Mouse (Mus musculus) adipocyte (in vitro differentiated cells): ENCODE measurements at regions not wholly inside any gene's neighbourhood (a gene's known extent, or its start where the extent isn't known, plus 50 kb on each side); places are given as distances from the start of the nearest gene placed in this dataset.

Source experiments
- DNase-seq: peaks from one replicate; pipeline ENCODE4 v3.0.0-alpha.2; 2016; ENCODE audit warnings: low spot score

- DNase-seq = no peak
Measured at GRCm38 (mm10) chr7:121214181-121214580, 132.7 kb downstream of the Otoa start.

GRCm38 (mm10) chr7:121215032-121215431 lies 133.6 kb downstream of the Otoa start:
- no peak for DNase-seq

DNA sequence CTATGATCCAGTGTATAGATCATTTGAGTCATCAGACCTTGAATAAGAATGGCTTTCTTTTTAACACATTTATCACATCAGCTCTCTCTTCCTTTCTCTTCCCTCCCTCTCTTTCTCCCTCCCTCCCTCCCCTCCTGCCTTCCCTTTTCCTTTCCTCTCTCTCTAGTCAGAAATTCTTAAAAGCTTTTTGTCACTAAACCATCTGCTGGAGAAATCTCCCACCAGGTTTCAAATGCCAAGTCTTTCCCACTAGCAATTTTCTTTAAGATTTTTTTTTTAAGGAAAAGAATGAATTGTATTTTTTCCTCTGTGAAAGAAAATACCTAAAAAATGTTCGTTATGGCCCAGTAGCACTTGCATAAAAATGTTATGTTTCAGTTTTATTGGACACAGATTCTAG lies 134.3 kb downstream of the Otoa start:
- DNase-seq = no peak

GRCm38 (mm10) chr7:121218031-121218430 lies 136.6 kb downstream of the Otoa start:
- DNase-seq = no peak

DNA sequence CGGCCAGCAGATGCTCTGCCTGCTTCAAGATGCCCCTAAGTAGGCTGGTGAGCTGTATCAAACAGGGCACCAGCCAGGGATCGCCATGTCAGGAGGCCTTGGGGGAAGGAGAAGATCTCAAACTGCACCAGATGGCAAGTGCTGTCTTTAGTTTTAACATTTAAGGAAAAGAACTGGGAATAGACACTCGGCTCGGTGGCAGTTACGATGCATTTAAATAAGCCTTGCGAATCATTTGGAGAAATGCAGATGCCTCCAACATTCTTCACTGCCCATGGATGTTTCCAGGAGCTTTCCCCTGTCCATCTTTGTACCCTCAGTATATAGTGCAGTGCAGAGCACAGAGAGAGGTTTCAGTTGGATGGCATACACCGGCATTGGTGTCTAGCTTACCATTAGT lies 139.7 kb downstream of the Otoa start:
- no peak for DNase-seq

DNA sequence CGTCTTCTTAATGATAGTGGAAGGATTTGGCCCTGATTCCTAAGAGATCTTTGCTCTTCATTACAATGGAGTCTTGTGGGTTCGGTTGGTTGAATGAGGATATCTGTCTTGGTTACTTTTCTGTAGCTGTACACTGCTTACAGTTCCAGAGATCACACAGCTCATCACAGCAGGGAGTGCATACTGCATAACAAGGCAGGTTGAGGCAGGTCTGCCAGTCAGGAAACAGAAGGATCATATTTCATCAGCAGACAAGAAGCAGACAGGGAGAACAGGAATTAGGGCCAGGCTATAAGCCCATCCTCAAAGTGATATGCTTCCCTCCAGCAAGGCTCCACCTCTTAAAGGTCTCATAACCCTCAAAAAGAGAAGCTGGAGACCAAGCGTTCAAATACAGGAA lies 150.4 kb downstream of the Otoa start:
- DNase-seq = no peak

GRCm38 (mm10) chr7:121234831-121235230 lies 153.4 kb downstream of the Otoa start:
- DNase-seq = no peak

DNA sequence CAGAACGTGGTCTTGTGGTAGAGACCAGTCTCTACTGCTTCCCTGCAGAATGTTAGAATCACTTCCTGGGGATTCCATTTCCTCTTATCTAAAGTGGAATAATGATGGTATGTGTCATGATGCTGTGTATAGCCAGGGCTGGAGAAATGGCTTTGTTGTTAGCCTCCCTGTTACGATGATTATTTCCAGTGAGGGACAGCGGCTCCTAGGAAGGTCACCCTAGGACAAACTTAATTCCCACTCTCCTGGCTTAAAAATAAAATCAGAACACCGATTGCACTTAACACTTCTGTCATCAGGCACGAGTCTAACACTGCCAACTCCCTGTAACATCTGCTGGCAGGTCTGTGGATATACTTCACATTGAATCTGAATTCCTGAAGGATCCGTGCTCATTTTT lies 151.9 kb upstream of the Hs3st2 start:
- no peak for DNase-seq

DNA sequence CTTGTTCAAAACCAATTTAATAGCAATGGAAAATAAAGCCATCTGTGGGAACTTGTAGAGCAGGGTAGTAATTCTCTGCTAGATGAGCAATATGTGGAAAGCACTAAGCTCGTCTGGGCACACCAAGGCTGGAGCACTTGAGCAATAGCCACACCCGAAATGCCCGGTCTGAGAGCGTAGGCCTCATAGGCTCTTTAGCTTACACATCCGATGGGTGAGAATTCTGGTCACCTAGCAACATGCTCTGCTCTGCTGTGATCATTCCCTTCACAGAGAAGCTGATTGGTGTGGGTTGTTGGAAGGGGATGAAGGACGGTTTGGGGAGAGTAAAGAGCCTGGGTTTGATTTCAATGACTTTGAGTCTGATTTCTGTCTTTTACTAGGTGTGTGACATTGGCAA lies 143.8 kb upstream of the Hs3st2 start:
- DNase-seq = no peak

- no peak for DNase-seq
Measured at GRCm38 (mm10) chr7:121257466-121257865, 134.2 kb upstream of the Hs3st2 start.

DNA sequence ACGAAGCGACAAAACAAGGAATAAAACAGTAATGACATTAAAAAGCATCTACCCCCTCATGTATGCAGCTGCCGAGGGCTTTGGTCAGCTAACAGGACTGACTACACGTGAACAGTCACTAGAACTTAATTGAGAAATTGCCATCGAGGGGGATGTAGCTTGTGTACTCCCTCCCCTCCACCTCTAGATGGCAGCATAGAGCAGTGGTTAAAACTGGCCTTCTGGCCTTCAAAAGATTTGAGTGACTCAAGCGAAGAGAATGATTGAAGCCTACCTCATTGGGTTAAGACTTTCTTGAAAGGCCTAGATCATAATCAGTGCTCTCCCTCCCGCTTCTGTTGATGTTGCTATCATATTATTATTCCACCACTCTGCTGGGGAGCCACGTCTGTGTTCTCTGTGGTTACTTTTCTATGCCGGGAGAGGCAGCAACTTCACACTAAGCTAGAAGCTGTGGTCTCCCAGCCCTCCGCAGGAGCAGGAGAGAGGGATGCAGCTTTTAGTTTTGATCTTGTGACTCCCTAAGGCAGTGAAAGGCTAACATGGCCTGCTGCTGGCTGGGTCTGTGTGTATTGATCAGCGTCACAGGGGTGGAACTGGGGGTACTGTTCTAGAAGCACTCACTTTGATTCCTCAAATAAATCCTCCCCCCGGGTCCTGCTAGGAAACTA lies 132.7 kb upstream of the Hs3st2 start:
- peak; percentile 30 for DNase-seq

DNA sequence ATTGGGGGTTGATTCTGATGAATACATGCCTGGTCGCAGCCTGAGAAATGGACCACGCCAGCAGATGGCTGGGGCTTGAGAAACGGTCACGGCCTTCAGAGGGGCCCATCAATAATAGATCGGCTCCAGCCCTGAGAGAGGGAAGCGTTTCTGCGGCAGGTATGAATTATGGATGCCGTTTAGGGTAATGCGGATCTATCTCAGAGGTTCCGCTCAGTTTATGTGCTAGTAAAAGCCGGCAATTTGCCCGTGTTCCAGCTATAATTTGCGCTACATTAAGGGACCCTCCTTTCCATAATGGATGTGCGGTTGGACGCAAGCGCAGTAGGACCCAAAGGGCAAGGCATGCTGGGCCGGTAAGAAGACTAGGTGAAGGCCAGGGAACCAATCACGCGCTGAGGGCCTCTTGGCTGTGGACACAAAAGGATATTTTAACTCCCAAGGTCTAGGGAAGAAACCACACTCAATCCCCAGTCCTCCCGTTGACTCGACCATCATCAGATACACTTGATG lies 132.1 kb upstream of the Hs3st2 start:
- DNase-seq = no peak

DNA sequence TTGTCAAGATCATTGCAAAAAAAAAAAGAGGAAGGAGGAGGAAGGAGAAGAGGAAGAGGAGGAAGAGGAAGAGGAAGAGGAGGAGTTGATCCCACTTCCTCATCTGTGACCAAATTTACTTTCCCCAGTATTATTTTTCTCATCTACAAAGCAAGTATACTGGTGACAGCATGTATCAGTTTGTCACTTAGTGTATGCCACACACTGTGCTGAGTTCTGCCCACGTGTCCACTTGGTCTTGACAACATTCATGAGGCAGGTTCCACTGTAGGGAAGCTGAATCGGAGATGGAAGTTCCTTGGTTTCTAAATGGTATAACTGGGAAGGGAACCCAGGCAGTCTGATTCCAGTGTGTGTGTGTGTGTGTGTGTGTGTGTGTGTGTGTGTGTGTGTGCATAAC lies 122.3 kb upstream of the Hs3st2 start:
- DNase-seq = no peak

GRCm38 (mm10) chr7:121280597-121280996 lies 111.1 kb upstream of the Hs3st2 start:
- no peak for DNase-seq

DNA sequence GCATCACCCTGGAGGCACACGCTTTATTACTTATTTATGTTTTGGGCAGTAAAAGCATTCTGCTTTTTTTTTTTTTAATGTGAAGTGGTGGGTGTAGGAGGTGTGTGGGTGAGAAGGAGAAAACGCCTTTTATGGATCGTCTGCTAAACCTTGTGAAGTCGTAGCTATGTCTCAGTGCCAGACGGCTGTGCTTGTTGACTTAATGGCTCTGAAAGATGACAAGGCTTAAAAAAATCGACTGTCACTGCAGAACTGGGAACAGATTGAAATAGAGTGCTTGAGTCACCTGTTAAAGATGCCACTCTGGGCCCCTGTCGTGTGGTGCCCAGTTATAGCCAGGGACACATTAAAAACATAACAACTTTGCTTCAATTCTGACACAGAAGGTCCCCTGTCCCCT lies 109.5 kb upstream of the Hs3st2 start:
- no peak for DNase-seq

DNA sequence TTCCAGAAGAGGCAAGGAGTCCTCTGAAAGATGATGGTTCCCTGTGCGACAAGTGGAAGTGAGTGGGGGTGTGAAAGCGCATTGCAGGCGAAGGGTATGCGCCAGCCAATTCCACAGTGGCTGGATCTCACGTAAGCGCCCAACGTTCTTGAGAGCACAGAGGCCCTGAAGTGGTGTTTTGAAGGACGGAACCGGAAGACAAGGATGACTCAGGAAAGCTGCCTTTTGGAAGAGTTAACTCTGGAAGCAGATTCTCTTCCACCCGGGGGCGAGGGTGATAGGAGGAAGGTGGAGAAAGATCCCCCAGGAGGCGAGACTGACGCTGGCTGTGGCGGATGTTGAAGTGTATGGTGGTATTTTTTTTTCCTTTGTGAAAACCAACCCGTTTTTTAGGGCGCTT lies 101.9 kb upstream of the Hs3st2 start:
- DNase-seq = no peak

DNA sequence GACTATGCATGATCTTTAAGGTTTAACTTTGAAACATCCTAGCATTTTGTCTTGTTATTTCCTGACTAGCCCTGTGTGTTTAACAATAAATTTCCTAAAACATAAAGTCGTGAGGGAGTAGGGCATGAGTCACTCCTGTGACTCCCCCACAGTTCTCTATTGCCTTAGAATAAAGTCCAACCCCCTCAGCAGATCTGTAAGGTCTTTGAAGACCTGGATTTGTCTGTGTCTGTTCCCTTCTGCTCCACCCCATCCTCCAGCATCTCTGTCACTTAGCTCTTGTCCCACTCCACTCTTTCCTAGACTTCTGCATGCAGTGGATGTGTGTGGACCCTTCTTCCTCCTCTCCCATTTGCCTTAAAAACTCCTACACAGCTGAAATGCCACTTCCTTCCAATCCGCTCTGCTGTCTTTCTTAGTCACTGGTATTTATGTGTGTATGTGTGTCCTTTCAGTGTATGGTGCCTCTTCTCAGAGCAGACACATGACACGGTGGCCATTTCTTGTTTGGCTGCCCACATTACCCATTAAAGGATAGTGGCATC lies 95.4 kb upstream of the Hs3st2 start:
- DNase-seq = no peak

DNA sequence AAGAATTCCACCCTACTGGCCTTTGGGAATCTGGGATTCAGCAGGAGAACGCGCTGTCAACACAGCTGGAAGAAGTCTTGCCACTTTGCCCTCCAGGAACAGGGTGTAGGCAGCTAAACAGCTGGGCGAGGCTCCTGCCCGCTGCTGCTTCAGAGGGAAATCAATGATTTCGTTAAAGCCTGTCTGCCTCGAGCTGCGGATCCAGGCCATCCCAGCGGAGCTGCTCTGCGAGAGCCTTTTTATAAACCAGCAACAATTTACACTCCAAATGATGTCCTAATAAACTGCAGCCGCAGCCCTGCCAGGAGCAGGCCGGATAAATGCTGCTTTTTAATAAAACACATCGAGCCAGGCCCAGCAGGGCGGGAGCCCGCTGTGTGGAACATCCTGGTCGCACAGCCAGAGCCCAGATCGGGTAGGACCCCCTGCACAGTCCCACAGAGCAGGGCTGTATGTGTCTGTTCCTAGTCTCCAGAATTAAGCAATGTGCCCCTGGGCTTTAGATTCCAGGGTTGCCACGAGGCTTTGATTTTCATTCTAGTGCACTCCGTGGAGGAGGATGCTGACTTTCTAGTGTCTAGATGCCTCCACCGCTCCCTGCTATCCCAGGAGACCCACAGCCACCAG lies 78.6 kb upstream of the Hs3st2 start:
- DNase-seq = no peak

DNA sequence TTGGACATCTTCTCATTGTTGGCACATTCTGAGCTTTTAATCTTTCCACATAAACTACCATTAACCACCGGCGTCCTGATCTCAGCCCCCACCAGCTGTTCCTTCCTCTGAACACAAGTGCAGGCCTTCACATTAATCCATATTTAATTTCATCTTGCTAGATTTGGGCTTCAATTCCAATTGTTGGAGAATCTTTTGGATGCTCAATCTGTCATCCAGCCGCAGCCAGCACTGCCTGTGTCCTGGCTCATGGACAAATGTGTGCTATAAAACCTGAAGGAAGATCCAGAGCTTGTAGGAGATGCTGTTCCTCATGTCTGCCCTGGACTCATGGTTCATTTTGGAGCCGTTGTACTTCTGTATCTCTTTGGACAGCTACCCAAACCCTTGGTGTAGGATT lies 77.1 kb upstream of the Hs3st2 start:
- no peak for DNase-seq

DNA sequence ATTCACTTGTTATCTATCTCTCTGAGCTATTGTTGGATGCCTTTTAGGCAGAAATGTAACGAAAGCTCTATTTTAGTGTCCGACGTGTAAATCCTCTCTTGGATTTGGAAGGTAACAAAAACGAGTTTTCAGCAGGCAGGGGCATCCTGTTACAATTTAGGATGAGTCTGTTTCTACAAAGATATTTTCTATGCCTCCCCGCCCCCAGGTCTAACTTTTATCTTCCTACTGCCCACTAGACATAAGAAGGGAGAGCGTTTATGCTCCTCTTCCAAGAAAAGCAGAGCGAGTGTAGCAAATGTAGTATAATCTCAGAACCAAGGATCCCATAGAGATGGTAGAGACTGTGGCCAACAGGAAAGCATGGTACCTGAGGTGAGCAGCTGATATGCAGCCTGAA lies 62.4 kb upstream of the Hs3st2 start:
- no peak for DNase-seq

GRCm38 (mm10) chr7:121332532-121332931 lies 59.1 kb upstream of the Hs3st2 start:
- DNase-seq = no peak

- no peak for DNase-seq
Measured at GRCm38 (mm10) chr7:121335390-121336109, 56.1 kb upstream of the Hs3st2 start.

- no peak for DNase-seq
Measured at GRCm38 (mm10) chr7:121339942-121340341, 51.7 kb upstream of the Hs3st2 start.
